Comparison of ENCODE assay signal across 8 mouse cellular contexts in the genomic region with DNA sequence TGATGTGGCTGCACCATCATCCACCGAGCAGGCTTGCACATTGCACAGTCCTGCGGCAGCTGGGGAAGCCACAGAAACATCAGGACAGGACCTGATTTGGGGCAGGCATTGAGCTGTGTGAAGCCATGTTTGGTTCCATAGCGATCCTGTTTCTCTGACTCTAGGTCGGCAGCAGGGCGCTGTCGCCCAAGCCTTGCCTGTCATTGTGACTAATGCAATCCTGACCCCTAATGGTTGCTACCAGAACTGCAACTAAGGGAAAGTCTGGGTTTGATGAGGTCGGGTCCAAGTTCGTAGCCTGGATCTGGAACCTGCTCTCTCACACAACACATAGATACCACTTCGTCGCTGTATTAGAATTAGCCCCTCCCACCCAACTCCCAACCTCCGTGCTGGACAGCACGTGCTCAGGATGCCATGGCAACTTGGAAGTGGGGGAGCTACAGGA. TPM values are rescaled to one million over a fixed set of nuclear protein-coding genes. Genes with fewer than 3 reads are reported as not detected.
DNase-seq lines count a peak whose midpoint lies in the region; ATAC-seq and TF ChIP-seq lines count a peak whose summit lies in the region.

No protein-coding gene starts in this region.

- no peak overlapping the region for H3K9ac ChIP-seq in hindbrain, embryonic 12.5 days

- WGBS in hindbrain, embryonic 12.5 days, result 9% methylated on average over 12 of the region's 12 CpGs

- H3K27ac ChIP-seq in hindbrain, embryonic 12.5 days, result no peak overlapping the region

- peak overlapping the region; percentile 21; the same call in 1 of the 2 replicates for H3K4me2 ChIP-seq in hindbrain, embryonic 12.5 days (replicated peaks)

- peak; percentile 58 for DNase-seq in Patski (ENCODE audit: low read depth, low spot score)
- DNase-seq in cerebellum, adult 9-11 months, result peak; percentile 56
- peak; percentile 19 to 63 for DNase-seq in frontal cortex, postnatal 14 days (ENCODE audit: low spot score in 2 of 2)
- peak; percentile 71 for DNase-seq in layer of hippocampus, adult 9-11 months
- peak; percentile 84 for DNase-seq in lung, postnatal 10 days
- DNase-seq in retina, adult 2 months (ENCODE audit: low read depth, low spot score), result peak; percentile 58
- DNase-seq in thymus, postnatal 4 days, result peak; percentile 81

- H3K4me1 ChIP-seq in hindbrain, embryonic 12.5 days, result 0 out of 2 replicates have a peak, but pooled peaks cover 2% of the 10 kb centered on the region

- H3K27me3 ChIP-seq in Patski, result peaks cover 62% of the 10 kb centered on the region
- H3K27me3 ChIP-seq in hindbrain, embryonic 12.5 days, result peaks cover 52% of the 10 kb centered on the region

- H3K9me3 ChIP-seq in hindbrain, embryonic 12.5 days (replicated peaks), result no peaks in the 10 kb centered on the region

- in situ Hi-C loops in Patski (cut with MboI; ENCODE audit: low pct_unique_long_range_greater_than_20kb), result loop anchor here (5.0 kb wide), 1 partner anchor 44 kb away; no protein-coding TSS in a partner anchor

- H3K4me3 ChIP-seq in hindbrain, embryonic 12.5 days, result no peak overlapping the region

- CTCF ChIA-PET in Patski (lab: Charles Lee), result interaction anchor here (0.7 to 5.8 kb wide), 20 partner anchors 9 to 194 kb away, joined by 3 to 43 read pairs (median 5); partner anchors contain the start of genes Insrr, Lrrc71 and Ntrk1

- TF ChIP-seq CTCF in Patski (IDR thresholded peaks at IDR 0.05), result no peak

- POLR2A ChIA-PET in Patski (lab: Charles Lee), result interaction anchor here (1.0 kb wide), 1 partner anchor 21 kb away, joined by 3 read pairs; no protein-coding TSS in a partner anchor

- no peaks in the 10 kb centered on the region for H3K36me3 ChIP-seq in hindbrain, embryonic 12.5 days

- peak; percentile 25 for ATAC-seq in Patski
- peak; percentile 60 for ATAC-seq in hindbrain, embryonic 12.5 days (ENCODE audit: low FRiP score)

RNA-seq across cellular contexts. Expression of gene Pear1, which starts 7.4 kb away (rescaled TPM):
- polyA plus RNA-seq in Patski (2021), result 2.8 TPM
- polyA plus RNA-seq in hindbrain, embryonic 12.5 days (2016; fragmentation: Nextera tagmentation; extraction: Ambion mirVana), result 13.1 and 13.2 TPM in 2 replicates

RNA-seq across cellular contexts. Expression of gene Insrr, which starts 19.9 kb away (rescaled TPM):
- polyA plus RNA-seq in Patski (2021), result 0.06 TPM
- 1.2 and 1.7 TPM in 2 replicates for polyA plus RNA-seq in hindbrain, embryonic 12.5 days (2016; fragmentation: Nextera tagmentation; extraction: Ambion mirVana)

RNA-seq across cellular contexts. Expression of gene Ntrk1, which starts 21.7 kb away (rescaled TPM):
- polyA plus RNA-seq in Patski (2021), result not detected
- polyA plus RNA-seq in hindbrain, embryonic 12.5 days (2016; fragmentation: Nextera tagmentation; extraction: Ambion mirVana), result 19.3 and 24.0 TPM in 2 replicates

RNA-seq across cellular contexts. Expression of gene Sh2d2a, which starts 29.9 kb away (rescaled TPM):
- not detected for polyA plus RNA-seq in Patski (2021)
- polyA plus RNA-seq in hindbrain, embryonic 12.5 days (2016; fragmentation: Nextera tagmentation; extraction: Ambion mirVana), result not detected in 2 replicates

Comparison
In these comparisons a context has a peak if more than half of its experiments do, and no peak if none do; other contexts are left out.
1. RNA of gene Ntrk1, which starts 21.7 kb away (polyA plus RNA-seq): 19.3 to 24.0 TPM in hindbrain, embryonic 12.5 days; not detected in Patski (single experiment); every median in the first group is over 10 times any median in the second.
2. Peak in every context shown above with its lines, with median percentiles within 50 percentile points of each other: DNase-seq.